Mouse (Mus musculus) G1E (cell line): ENCODE results near the gene Mxi1.

Experiments used
- CTCF ChIP-seq: IDR thresholded peaks from 2 replicates; pipeline ENCODE4 v1.5.1; 2012; ENCODE audit warnings: low read depth, low read length, inconsistent platforms, mixed read lengths
- GATA1 ChIP-seq: IDR thresholded peaks from 2 replicates; pipeline ENCODE4 v1.6.1; 2012; ENCODE audit warnings: borderline replicate concordance, low read length, inconsistent platforms, mixed read lengths
- GATA2 ChIP-seq: IDR thresholded peaks from 2 replicates; pipeline ENCODE4 v1.6.1; 2012; ENCODE audit warnings: low read depth, low read length, inconsistent platforms, borderline replicate concordance
- POLR2AphosphoS5 ChIP-seq: IDR thresholded peaks from 2 replicates; pipeline ENCODE4 v1.6.1; 2012; ENCODE audit warnings: low read depth, low read length, inconsistent platforms; ENCODE audit not compliant: insufficient replicate concordance
- TAL1 ChIP-seq: conservative IDR thresholded peaks from 2 replicates; pipeline ENCODE4 v1.6.1; 2012; ENCODE audit warnings: low read depth, low read length, inconsistent platforms, mixed read lengths

- TF ChIP-seq CTCF (no peak), GATA2 (no peak), TAL1 (no peak), GATA1 (no peak), POLR2AphosphoS5 (no peak)
Observed at GRCm38 (mm10) chr19:53373570-53373969, 63.3 kb downstream of the Mxi1 start.
